Mouse (Mus musculus) adrenal gland, adult (tissue): ENCODE results near the gene Lyz1.
"Not testable (repeated sequence)": the region's sequence is repeated elsewhere in the genome, so short reads cannot be mapped to it uniquely, and the experiment has no call there.

Experiments
- DNase-seq, 2 experiments: peaks; one replicate each; pipeline ENCODE4 v3.0.0; 2022 to 2023; ENCODE audit warnings: low spot score in 1 of 2; ENCODE audit not compliant: inconsistent age in 2 of 2

Lyz1 gene

DNA sequence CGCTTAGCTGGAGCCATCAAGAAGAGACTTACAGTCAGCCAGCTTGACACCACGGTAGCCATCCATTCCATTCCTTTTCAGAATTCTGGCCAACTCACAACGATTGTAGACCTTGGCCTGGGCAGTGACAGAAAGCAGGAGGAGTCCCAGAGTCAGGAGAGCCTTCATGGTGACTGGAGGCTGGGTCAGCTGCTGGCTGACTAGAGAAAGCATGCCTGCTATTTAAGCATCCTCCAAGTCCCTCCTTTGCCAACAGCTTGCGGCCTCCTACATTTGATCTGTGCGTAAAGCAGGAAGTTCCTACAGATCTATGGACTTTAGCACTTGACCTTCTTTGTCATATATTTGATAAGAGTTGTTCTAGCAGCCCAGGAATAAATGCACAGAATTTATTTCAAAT, at the start of gene Lyz1:
Gene Lyz1, minus strand, starts transcription at position 198 of the 400 bp plus-strand sequence.
- no peak for DNase-seq

DNA sequence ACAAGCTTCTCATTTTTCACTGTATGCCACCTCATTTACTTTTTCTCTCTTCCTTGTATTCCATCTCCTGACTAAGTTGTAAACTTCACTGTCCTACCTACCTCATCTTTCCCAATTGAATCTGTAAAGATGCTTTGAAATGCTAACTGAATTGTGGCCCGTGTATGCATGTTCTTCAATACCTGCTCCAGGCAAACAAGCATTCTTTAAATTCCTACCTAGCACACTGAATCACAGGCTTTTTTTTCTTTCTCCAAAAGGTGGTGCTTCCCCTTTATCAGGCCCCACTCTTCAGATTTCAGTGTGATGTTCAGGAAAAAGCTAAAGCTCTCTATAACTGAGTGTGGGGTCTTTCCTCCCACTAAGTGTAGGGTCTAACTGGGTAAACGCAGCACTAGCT, 49.7 kb upstream of the Lyz1 start:
- no peak for DNase-seq

DNA sequence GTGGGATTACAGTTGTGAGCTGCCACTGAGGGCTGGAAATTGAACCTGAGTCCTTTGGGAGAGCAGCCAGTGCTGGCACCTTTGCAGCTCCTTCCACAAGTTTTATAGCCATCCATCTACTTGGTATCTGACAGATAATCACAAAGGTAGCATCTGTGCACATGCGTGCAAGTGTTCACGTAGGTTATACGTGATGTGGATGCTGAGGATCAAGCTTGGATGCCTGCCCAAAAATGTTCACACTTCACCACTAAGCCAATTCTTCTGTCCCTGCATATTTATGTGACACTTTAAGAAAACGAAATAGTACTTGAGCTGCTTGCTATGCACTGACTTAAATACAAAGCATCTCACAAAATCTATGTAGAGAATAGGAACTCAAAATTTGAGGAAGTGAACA, 48.4 kb upstream of the Lyz1 start:
- no peak for DNase-seq

DNA sequence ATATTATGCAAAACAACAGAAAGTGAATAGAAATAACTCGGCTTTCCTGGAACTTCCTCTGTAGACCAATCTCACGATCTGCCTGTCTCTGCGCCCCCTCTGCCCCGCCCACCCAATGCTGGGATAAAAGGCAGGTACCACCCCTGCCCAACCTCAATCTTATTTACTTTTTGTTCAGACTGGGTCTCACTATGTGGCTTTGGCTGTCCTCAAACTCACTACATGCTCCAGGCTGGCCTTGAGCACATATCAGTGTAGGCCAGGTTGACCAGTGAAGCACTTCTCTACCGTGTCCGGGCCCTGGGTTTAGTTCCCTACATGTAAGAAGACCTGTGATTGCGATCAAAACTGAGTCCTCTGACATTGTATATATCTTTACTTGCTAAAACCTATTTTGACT, 46.6 kb upstream of the Lyz1 start:
- DNase-seq: no peak

DNA sequence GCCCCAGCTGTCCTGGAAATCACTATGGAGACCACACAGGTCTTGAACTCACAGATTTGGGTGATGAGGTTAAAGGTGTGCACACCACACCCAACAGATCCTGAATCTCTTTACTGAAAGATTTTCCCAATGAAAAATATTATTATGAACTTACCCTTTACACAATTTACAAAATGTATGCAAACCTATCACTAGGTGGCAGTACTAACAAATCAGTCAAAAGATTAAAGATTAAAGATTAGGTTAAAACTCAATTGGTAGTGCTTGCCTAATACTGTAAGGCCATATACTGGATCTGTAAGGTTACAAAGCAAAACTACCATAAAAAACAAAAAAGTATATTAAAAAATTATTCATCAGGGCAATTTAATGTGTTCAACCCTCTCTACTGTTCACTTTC, 45.3 kb upstream of the Lyz1 start:
- DNase-seq: no peak

DNA sequence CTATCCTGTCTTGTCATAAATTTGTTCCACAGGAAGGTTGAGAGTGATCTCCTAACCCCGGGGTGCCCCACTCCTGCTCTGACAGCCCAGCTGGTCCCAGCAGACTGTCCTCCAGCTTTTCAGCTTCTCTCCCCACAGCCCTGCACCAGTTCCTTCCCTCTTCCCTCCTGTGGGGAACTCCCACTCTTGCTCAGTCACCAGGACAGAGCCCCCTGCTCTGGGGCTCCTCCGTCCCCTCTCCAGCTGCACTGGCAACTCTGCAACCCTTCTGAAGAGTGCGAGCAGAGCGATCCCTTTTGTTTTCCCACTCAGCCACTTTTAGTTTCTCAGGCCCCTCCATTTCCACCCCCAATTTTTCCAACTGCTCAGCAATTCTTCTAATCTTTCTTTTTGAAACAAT, 43.0 kb upstream of the Lyz1 start:
- no peak for DNase-seq

DNA sequence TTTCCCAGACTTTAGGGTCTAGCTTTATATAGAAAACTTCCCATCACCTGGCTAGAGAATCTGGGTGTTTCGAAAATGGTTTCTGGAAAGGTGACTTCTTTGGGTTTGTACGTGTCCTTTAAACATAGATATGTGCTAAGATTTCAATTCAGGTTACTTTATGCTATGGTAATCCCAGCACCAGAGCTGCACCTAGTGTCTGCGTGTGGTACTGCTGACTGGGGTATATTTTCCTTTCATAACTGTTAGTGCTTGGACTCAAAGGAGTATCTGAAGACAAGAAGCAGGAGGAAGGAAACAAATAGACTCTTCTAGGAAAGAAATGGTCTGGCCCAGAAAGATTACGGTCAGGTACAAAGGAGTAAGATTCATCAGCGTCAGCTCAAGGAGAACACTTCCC, 37.9 kb upstream of the Lyz1 start:
- peak in 1 of 2 experiments; percentile 57 for DNase-seq

DNA sequence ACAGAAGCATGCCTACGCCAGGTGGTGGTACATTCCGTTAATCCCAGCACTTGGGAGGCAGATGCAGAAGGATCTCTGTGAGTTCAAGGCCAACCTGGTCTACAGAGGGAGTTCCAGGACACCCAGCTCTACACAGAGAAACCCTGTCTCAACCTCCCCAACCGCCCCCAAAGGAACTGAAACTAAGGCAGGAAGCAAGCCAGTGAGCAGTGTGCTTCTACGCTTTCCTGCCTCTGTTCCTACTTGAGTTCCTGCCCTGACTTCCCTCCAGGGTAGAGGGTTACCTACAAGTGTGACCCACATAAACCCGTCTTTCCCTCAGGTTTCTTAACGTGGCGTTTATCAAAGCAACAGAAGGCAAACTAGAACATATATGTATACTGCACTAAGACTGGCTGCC, 31.1 kb upstream of the Lyz1 start:
- DNase-seq: no peak

DNA sequence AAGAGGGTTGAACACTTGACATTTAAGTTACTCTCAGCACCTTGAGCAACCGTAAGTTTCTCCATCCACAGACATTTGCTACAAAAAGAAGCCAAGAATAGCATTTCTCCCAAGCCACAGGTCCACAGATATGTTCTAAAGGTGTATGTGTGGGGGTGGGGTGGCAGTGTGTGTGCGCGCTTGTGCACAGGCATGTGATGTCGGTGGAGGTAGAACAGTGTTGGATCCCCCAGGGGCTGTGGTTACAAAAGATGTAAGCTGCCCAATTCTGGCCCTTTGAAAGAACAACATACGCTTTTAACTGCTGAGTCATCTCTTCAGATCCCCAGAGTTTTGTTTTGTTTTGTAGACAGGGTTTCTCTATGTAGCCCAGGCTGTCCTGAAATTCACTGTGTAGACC, 30.0 kb upstream of the Lyz1 start:
- no peak for DNase-seq

DNA sequence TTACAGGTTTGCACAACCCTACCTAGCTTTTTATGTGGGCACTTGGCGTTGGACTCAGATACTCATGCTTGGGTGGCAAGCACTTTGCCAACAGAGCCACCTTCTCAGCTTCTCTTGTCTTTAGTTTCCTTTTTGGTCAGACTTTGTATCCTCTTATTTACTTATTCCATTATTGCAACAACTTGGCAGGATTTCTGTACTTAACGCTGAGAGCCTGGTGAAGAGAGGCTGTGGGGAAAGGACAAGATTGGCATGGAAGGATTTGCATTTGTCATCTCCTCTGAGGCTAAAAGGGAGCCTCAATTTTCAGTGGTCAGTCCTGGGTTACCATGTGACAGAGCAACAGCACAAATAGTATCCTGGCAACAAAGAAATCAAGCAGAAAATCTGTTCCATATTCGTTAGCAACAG, 27.9 kb upstream of the Lyz1 start:
- no peak for DNase-seq

DNA sequence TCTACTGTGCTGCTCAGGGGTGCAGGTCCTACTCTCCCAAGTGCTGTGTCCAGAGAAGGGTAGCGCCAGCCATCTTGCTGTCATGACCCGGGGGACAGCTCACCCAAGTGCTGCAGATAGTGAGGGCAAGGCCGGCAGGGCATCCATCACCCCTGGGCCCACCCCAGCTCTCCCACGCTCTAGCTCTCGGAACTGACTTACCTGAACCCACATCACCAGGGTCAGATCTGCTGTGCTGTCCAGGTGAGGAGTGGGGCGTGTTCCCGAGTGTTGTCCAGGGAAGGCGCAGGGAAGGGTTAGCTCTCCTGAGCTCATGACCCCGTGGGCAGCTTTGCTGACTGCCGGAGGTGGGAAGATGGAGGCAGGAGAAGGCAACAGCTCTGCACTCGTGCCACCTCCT, 23.7 kb upstream of the Lyz1 start:
- no peak for DNase-seq

DNA sequence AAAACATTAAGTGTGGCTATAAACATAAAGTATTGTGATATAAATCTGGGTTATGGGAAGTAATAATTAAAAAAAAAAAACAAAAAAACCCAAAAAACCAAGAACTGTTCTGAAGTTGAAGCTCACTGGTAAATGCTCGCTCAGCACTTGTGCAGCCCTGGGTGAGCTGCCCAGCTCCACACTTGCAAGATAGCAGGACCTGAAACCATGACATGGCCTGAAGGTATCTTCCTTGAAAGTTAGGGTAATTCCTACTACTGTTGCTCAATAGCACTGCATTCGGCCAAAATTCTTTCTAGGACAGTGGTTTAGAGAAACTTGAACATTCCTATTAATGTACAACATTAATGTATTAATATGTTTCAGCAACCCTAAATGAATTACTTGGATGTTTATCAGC, 20.5 kb upstream of the Lyz1 start:
- no peak for DNase-seq

DNA sequence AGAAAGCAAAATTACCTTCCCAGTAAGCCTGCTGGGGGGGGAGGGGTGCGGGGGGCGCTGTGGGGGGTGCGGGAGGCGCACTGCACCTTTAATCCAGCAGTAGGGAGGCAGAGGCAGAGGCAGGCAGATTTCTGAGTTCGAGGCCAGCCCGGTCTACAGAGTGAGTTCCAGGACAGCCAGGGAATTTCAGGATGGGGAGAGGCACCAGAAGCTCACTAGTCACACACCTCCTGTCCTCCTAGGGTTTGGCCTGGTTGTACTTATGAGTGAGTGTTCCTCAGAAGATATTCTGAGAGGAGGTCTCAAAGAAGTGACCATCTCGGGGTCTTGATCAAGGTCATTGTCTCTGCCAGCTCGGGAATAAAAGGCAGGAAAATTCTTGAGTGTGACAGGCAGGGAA, 19.5 kb upstream of the Lyz1 start:
- no peak for DNase-seq

DNA sequence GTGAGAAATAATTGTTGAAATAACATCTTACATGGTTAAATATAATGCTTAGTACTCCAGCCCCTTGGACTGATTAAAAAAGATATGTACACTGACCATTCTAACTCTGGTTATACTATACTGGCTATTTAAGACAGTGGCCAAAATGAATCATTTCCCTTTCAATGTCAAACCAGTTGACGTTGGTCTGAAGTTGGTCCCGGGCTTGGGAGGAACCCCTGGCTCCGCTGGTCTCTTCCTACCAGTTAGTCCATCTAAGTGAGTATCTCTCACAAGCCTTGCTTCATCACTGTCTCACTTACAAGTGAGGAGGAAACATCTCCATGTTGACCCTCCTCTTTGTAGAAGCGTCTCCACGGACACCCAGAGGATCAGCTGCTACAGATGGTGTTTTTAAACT, 11.7 kb upstream of the Lyz1 start:
- no peak for DNase-seq

DNA sequence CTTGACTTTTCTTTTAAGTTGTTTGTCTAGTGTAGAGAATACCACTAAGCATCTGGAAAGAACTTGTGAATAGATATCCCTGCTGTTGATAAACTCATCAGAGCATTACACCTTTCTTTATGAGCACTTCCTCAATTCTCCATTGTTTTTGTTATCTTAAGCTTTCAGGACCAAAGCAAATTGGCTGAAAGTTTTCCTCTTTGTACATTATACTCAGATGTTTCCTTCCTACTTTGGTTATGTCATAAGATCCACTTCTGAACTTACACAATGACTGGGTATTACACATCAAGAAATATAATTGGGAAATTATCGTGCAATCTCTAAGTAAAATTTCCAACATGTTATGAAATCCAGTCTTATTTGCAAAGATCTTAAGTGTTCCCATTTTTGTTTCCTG, 9.0 kb upstream of the Lyz1 start:
- DNase-seq: no peak

DNA sequence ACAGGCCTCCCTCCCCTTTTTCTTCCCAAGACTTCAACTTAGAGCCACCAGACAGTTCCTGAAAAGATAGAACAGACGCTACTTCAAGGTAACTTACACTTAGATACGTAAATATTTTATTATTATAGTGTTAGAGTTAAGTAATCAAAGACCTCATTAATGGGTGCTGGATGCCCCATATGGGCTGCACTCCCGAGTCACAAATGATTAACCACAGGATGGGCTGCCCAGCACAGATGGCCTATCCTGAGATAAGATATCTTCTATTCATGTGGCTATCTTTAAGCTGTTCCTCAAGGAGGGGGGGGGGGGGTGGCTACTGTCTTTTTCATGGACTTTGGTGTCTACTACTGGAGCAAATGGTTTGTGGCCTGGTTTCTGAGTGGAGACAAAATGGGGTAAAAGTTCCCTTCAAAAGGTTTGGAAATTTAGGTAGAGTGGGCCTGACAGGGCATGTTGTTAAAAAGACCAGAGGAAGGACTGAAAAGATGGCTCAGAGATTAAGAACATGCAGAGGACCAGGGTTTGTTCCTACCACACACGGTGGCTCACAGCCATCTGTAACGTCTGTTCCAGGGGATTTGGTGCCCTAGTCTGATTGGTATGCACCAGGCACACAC, 7.3 kb upstream of the Lyz1 start:
- no peak for DNase-seq

DNA sequence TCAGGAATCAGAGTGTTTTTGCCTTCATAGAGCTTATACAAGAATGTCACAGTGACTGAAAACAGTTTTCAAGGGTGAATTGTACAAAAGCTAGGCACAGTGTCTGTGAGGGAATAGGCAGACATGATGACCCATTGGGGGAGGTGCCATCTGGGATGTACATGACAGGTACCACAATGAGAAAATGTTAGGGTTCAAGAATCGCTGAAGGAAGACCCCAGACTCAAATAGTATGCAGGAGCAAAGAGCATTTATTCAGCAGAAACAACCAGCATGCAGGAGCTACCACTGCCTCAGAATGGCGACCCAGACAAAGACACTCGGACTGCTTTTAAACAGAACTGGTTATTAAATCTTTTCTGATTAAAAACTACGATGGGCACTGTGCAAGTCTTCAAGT, 6.4 kb upstream of the Lyz1 start:
- no peak for DNase-seq

DNA sequence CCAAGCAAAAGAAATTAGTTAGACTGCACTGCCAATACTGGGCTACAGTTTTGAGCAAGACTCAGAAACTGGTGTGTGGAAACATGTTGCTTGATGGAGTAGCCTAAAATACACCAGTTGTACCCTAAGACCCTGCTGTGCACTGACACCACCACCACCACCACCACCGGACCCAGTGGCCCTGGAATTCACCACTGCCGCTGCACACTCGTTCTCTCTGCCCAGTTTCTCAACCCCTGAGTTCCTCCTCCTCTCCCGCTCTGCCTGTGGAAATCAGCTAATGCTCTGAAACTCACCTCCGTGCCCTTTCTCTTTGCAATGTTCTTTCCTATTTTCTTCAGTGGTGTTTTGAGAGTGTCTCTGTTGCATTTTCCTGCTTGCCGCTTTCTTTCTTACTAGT, 5.7 kb upstream of the Lyz1 start:
- DNase-seq: no peak

DNA sequence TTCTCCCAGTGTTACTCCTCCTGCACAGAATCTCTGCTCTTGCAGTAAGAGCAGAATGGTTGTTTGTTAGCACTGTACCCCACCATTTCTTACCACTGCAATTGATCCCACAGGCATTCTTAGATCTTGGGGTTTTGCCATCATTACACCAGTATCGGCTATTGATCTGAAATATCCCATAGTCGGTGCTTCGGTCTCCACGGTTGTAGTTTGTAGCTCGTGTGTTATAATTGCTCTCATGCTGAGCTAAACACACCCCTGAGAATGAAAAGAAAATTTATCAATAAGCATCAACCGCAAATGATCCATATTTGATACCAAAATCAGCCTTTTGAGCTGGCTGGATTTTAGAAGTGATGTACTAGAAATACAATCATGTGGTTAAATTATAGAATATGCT, 1.7 kb downstream of the Lyz1 start:
- DNase-seq: not testable (repeated sequence)

DNA sequence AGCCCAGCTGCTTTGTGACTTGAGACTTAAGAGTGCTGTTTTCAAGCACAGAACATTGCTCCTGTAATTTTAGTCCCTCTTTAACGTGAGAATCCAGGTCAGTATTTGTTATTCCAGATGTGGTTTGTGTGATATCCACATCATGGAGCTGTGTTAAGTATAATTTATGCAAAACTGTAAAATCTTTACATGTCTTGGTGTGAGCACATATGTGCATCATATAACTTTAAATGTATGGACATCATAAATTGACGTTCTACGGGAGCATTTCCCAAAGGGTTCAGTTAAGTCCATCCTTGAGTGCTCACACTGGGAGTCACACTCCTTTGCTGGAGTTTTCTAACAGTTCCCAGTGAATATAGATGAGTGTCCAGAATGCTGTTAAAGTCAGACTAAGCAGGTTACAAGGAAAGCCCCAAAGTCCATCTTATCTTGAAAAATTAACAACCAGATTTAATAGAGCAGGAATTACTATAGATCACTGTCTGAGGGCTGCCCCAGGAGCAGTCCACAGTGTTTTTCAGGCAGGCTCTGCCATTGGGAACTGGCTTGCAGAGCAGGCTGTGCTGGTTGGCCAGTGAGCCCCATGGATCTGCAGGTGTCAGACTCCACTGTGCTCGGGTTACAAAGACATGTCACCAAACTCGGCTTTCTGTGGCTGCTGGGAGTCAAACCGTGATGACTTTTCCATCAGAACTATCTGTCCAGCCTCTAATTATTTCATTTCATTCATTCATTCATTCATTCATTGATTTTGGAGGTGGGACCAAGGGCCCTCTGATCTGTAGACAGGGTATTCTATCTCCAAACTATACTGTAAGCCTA, 2.4 kb downstream of the Lyz1 start:
- no peak for DNase-seq

DNA sequence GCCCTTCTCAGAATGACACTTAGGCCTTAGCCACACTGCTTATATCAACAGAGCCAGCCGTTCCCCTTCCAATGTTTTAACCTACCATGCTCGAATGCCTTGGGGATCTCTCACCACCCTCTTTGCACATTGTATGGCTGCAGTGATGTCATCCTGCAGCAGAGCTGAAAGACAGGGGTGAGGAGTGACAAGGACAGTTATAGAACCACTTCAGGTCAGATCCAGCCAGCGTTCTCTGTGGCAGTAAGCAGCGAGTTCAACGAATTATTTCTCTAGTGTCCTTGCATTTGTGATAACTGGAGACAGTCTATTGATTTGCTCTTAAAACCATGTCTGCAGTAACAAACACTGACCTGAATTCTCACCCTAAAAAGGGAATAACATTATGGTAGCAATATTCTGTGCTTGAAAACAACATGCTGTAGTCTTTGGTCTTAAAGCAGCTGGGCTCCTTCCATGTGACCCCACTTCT, 3.6 kb downstream of the Lyz1 start:
- not testable (repeated sequence) for DNase-seq

DNA sequence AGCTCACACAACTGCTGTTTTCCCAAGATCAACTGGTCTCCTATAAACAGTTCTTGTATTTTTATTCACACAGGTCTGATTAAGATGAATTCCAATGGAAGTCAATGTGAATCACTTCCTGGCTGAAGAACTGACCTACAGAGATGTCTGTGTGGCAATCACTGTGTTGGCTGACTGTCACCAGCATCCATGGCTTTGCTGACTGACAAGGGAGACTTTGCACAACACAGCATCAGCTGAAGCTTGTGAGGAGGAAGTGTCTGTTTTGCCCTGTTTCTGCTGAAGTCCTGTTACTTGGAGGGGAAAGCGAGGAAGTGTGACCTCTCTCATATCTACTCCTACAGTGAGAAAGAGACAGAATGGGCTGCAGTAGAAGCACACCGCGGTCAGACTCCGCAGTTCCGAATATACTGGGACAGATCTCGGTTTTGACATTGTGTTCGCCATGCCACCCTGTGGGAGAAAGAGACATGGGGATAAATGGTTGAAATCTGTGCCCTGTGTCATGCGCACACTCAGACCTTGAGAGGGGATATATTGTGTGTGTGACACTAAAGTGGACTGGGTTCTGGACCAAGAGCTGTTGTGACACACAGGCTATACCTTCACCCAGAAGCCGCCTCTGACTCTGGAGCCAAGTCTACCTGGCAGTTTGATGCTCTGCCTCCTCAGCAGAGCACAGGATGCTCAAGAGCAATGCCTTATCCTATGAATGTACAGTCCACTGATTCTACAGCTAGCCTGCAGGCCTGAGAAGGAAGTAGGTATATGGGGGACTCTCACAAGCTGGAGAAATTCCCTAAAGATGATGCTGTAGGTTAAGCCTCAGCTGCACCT, 4.3 kb downstream of the Lyz1 start:
- DNase-seq: no peak
